Mouse (Mus musculus): ENCODE data around the gene Arhgap10. TPM values are rescaled to one million over a fixed set of nuclear protein-coding genes. Genes with fewer than 3 reads are reported as not detected.

Gene Arhgap10
- total and polyA plus RNA-seq, 3 experiments, result 13.1 to 22.8 TPM; not detected in 1

- H3K36me3 ChIP-seq (ENCODE audit: control insufficient read depth in 1 of 2, insufficient read depth in 2 of 2, low read length in 2 of 2), result peaks cover 0 to 2% of the 10 kb centered on the region in 2 experiments; a peak in 1 of 4 replicates
- TF ChIP-seq ZKSCAN1 (IDR thresholded peaks at IDR 0.05; ENCODE audit: low read depth, low read length) (no peak), GATA1 (IDR thresholded peaks at IDR 0.05; ENCODE audit: low read depth, low read length) (no peak), POLR2AphosphoS5 (IDR thresholded peaks at IDR 0.05; ENCODE audit: borderline replicate concordance, low read depth, low read length) (no peak), USF2 (IDR thresholded peaks at IDR 0.05; ENCODE audit: borderline replicate concordance in 1 of 2, insufficient read depth in 1 of 2, low read depth in 1 of 2, low read length in 2 of 2) (no peak), TAL1 (IDR thresholded peaks at IDR 0.05; ENCODE audit: low read length) (no peak), MEF2A (IDR thresholded peaks at IDR 0.05; ENCODE audit: extremely low read depth, insufficient replicate concordance, low read depth, low read length, poor library complexity, severe bottlenecking) (no peak), GABPA (IDR thresholded peaks at IDR 0.05; ENCODE audit: low read depth, low read length) (no peak)
- H3K27me3 ChIP-seq (ENCODE audit: control insufficient read depth in 1 of 2, insufficient read depth in 2 of 2, low read length in 2 of 2), result no peaks in the 10 kb centered on the region
- no peak overlapping the region for H3K9ac ChIP-seq (ENCODE audit: control insufficient read depth, low read depth, low read length, poor library complexity, severe bottlenecking)
- no peaks in the 10 kb centered on the region for H3K9me3 ChIP-seq (replicated peaks; ENCODE audit: insufficient read depth, low read length)
- no peak overlapping the region for H3K27ac ChIP-seq (ENCODE audit: control insufficient read depth, low read depth, low read length)
- no peak overlapping the region for H3K4me3 ChIP-seq (ENCODE audit: control insufficient read depth in 1 of 2, insufficient read depth in 1 of 2, low read depth in 2 of 2, low read length in 2 of 2)
- DNase-seq (ENCODE audit: low read depth, low spot score), result peak; percentile 15
- no peaks in the 10 kb centered on the region for H3K79me2 ChIP-seq (ENCODE audit: control insufficient read depth, insufficient read depth, low read length, poor library complexity)
- H3K4me1 ChIP-seq (ENCODE audit: control insufficient read depth in 1 of 2, insufficient read depth in 2 of 2, low read length in 2 of 2), result peaks cover 2 to 13% of the 10 kb centered on the region in 2 experiments; a peak in 3 of 4 replicates
These were observed 204.8 kb downstream of the Arhgap10 start for GRCm38 (mm10) chr8:77313003-77313402.

- Histone ChIP-seq H3K36me3 (ENCODE audit: control insufficient read depth in 1 of 2, insufficient read depth in 2 of 2, low read length in 2 of 2) (peaks cover 0 to 2% of the 10 kb centered on the region in 2 experiments; a peak in 1 of 4 replicates), H3K27ac (ENCODE audit: control insufficient read depth, low read depth, low read length) (no peak overlapping the region), H3K4me1 (ENCODE audit: control insufficient read depth in 1 of 2, insufficient read depth in 2 of 2, low read length in 2 of 2) (peaks cover 2 to 13% of the 10 kb centered on the region in 2 experiments; a peak in 3 of 4 replicates), H3K9ac (ENCODE audit: control insufficient read depth, low read depth, low read length, poor library complexity, severe bottlenecking) (no peak overlapping the region), H3K27me3 (ENCODE audit: control insufficient read depth in 1 of 2, insufficient read depth in 2 of 2, low read length in 2 of 2) (no peaks in the 10 kb centered on the region), H3K4me3 (ENCODE audit: control insufficient read depth in 1 of 2, insufficient read depth in 1 of 2, low read depth in 2 of 2, low read length in 2 of 2) (no peak overlapping the region), H3K9me3 (replicated peaks; ENCODE audit: insufficient read depth, low read length) (no peaks in the 10 kb centered on the region), H3K79me2 (ENCODE audit: control insufficient read depth, insufficient read depth, low read length, poor library complexity) (no peaks in the 10 kb centered on the region)
- TF ChIP-seq MXI1 (IDR thresholded peaks at IDR 0.05; ENCODE audit: low read depth, low read length), result no peak
- TF ChIP-seq SMC3 (IDR thresholded peaks at IDR 0.05; ENCODE audit: low read depth, low read length), result 0 out of 2 replicates have a peak, but pooled peaks have one; percentile 23
- peak in 2 of 3 experiments; percentile 8 to 21; a peak in 2 of 6 replicates for TF ChIP-seq CTCF (IDR thresholded peaks at IDR 0.05 in 2 of 3, conservative IDR thresholded peaks at IDR 0.05 in 1 of 3; ENCODE audit: control insufficient read depth in 1 of 3, insufficient read depth in 1 of 3, low read depth in 2 of 3, low read length in 3 of 3, poor library complexity in 1 of 3, severe bottlenecking in 1 of 3)
- 0 out of 2 replicates have a peak, but pooled peaks have one; percentile 8 for TF ChIP-seq ZC3H11A (IDR thresholded peaks at IDR 0.05; ENCODE audit: low read depth, low read length)
- TF ChIP-seq ETS1 (IDR thresholded peaks at IDR 0.05; ENCODE audit: low read depth, low read length), result no peak
- TF ChIP-seq NRF1 (IDR thresholded peaks at IDR 0.05; ENCODE audit: insufficient read depth, low read depth, low read length, poor library complexity, severe bottlenecking), result no peak
- no peak for TF ChIP-seq CHD2 (IDR thresholded peaks at IDR 0.05; ENCODE audit: low read length)
- TF ChIP-seq RAD21 (IDR thresholded peaks at IDR 0.05; ENCODE audit: low read depth, low read length), result peak; percentile 40
- DNase-seq (ENCODE audit: low read depth, low spot score), result peak; percentile 12
These were observed 206.0 kb downstream of the Arhgap10 start for GRCm38 (mm10) chr8:77311762-77312161.
